Mouse (Mus musculus) limb, embryonic 10.5 days (tissue): ENCODE measurements around the gene Cd200r4. TPM values are rescaled to one million over a fixed set of nuclear protein-coding genes. Genes with fewer than 3 reads are reported as not detected.
"Not testable (repeated sequence)": the region's sequence is repeated elsewhere in the genome, so short reads cannot be mapped to it uniquely, and the experiment has no call there.

Source experiments
- DNase-seq: peaks from one replicate; pipeline ENCODE4 v3.0.0-alpha.2; 2017; ENCODE audit warnings: low spot score
- H3K27ac ChIP-seq: fragments of 300-500 bp; sonication (generic); 2 replicates; pipeline ENCODE4 v1.5.1; 2016; ENCODE audit warnings: mild to moderate bottlenecking
- H3K27me3 ChIP-seq: fragments of 300-500 bp; sonication (generic); 2 replicates; pipeline ENCODE4 v1.6.1; 2016; ENCODE audit warnings: low read depth, mild to moderate bottlenecking; ENCODE audit not compliant: poor library complexity, severe bottlenecking
- H3K36me3 ChIP-seq: fragments of 300-500 bp; sonication (generic); 2 replicates; pipeline ENCODE4 v1.6.1; 2016; ENCODE audit warnings: mild to moderate bottlenecking, moderate library complexity
- H3K4me1 ChIP-seq: fragments of 300-500 bp; sonication (generic); 2 replicates; pipeline ENCODE4 v1.6.1; 2016
- H3K4me3 ChIP-seq: fragments of 300-500 bp; sonication (generic); 2 replicates; pipeline ENCODE4 v1.5.1; 2016; ENCODE audit warnings: mild to moderate bottlenecking, moderate library complexity
- H3K9me3 ChIP-seq: fragments of 300-500 bp; sonication (generic); replicated peaks from 2 replicates; pipeline ENCODE4 v1.6.1; 2016; ENCODE audit warnings: mild to moderate bottlenecking
- WGBS: fragments of 180-500 bp; shearing (Covaris S2); methylation state at CpG from one replicate; pipeline ENCODE4 v1.1.7; 2016; 5-methylcytosine and 5-hydroxymethylcytosine counted together
- polyA plus RNA-seq: library from polyadenylated mRNA; unstranded; fragments of >200 nt; fragmentation: Nextera tagmentation; extraction: Ambion mirVana; gene quantifications from 2 replicates; pipeline ENCODE4 v1.2.1, GENCODE M21; 2016

The Cd200r4 gene
- polyA plus RNA-seq, 1 experiment from 2014 or later: not detected

GRCm38 (mm10) chr16:44794416-44794815 lies 17.1 kb upstream of the Cd200r4 start:
- Histone ChIP-seq H3K4me1 (no peaks in the 10 kb centered on the region), H3K4me3 (no peak overlapping the region), H3K27ac (no peak overlapping the region), H3K27me3 (no peaks in the 10 kb centered on the region), H3K9me3 (no peaks in the 10 kb centered on the region), H3K36me3 (no peaks in the 10 kb centered on the region)
- DNase-seq: no peak

DNA sequence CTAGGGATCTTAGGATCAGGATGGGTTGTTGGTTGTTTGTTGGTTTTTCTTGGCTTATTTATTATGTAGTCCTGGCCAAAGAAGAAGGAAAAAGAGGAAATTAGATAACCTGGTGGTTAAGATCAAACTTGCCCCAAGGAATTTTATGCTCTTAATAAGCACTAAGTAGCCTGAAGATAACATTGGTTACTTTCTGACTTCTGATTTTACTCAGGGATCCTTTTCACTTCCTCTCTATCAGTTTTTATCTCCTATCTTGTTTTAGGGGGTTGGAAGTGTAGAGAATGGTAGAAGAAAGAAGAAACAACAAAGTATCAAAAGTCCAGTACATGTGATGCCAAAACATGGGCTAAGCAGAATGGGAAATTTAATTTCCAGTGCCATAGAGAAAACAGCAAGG lies 5.6 kb upstream of the Cd200r4 start:
- H3K36me3 ChIP-seq: no peaks in the 10 kb centered on the region
- H3K27ac ChIP-seq: no peak overlapping the region
- H3K9me3 ChIP-seq: no peaks in the 10 kb centered on the region
- no peak for DNase-seq
- H3K4me1 ChIP-seq: no peaks in the 10 kb centered on the region
- H3K4me3 ChIP-seq: no peak overlapping the region
- H3K27me3 ChIP-seq: no peaks in the 10 kb centered on the region

DNA sequence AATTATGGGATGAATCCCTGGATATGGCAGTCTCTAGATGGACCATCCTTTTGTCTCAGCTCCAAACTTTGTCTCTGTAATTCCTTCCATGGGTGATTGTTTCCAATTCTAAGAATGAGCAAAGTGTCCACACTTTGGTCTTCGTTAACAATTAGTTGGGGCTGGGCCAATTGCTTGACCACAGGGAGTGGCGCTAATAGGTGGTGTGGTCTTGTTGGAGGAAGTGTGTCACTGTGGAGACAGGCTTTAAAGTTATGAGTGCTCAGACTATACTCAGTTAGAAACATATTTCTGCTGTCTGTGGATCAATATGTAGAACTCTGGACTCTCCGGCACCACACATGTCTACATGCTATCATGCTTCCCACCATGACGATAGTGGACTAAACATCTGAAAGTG lies 1.3 kb upstream of the Cd200r4 start:
- H3K27me3 ChIP-seq, H3K4me1 ChIP-seq, H3K9me3 ChIP-seq, H3K36me3 ChIP-seq, DNase-seq, H3K27ac ChIP-seq, H3K4me3 ChIP-seq: not testable (repeated sequence)
- WGBS: 95% methylated on average over 4 of the region's 4 CpGs

GRCm38 (mm10) chr16:44812468-44813065 lies 1.0 kb downstream of the Cd200r4 start:
- Histone ChIP-seq H3K27me3 (no peaks in the 10 kb centered on the region), H3K9me3 (no peaks in the 10 kb centered on the region), H3K36me3 (no peaks in the 10 kb centered on the region), H3K4me3 (no peak overlapping the region), H3K27ac (no peak overlapping the region), H3K4me1 (no peaks in the 10 kb centered on the region)
- 81% methylated on average over 6 of the region's 6 CpGs for WGBS
- DNase-seq: no peak

- H3K27me3 ChIP-seq: no peaks in the 10 kb centered on the region
- H3K9me3 ChIP-seq: no peaks in the 10 kb centered on the region
- H3K4me3 ChIP-seq: no peak overlapping the region
- no peak for DNase-seq
- H3K27ac ChIP-seq: no peak overlapping the region
- H3K4me1 ChIP-seq: no peaks in the 10 kb centered on the region
- 59% methylated on average over 1 of the region's 1 CpGs for WGBS
- no peaks in the 10 kb centered on the region for H3K36me3 ChIP-seq
Observed at GRCm38 (mm10) chr16:44818010-44818409, 6.5 kb downstream of the Cd200r4 start.

DNA sequence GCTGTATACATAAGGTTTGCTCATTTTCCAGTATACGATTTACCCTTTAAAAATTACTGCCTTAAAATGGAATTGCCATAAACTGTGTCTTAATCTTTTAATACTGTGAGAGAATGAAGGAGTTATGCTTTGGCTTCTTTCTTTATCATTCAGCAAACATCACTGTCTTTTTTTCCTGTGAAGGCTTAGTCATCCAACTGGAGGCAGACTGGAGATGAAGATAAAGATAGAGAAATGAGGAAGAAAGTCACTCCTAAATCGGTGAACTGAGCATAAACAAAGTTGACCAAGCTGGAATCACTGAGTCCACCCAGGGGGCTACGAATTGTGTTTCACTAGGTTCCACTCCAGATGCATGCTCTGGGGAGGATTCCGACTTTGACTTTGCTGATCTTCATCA lies 9.0 kb downstream of the Cd200r4 start:
- DNase-seq: no peak
- H3K4me1 ChIP-seq: no peaks in the 10 kb centered on the region
- H3K9me3 ChIP-seq: no peaks in the 10 kb centered on the region
- no peaks in the 10 kb centered on the region for H3K36me3 ChIP-seq
- no peak overlapping the region for H3K4me3 ChIP-seq
- 88% methylated on average over 4 of the region's 4 CpGs for WGBS
- no peak overlapping the region for H3K27ac ChIP-seq
- no peaks in the 10 kb centered on the region for H3K27me3 ChIP-seq

DNA sequence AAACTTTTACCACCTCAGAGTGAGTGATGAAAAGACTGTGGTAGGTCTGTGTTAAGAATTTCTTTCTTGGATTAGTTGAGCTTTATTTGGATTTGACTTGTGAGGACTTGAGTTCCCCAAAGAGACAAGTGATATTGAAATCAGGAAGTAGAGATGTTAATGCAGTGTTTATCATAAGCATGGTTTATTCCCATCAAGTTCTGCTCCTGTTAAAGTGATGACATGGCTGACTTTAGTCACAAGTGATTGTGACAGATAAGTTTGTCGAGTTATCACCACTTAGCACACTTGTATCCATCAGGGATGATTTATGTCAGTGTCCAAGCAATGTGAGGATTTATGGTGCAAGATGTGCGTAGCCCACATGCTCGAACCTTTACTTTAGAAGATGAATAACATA lies 20.8 kb downstream of the Cd200r4 start:
- no peaks in the 10 kb centered on the region for H3K27me3 ChIP-seq
- 80% methylated on average over 3 of the region's 3 CpGs for WGBS
- no peak for DNase-seq
- H3K4me3 ChIP-seq: no peak overlapping the region
- no peaks in the 10 kb centered on the region for H3K9me3 ChIP-seq
- no peaks in the 10 kb centered on the region for H3K36me3 ChIP-seq
- H3K4me1 ChIP-seq: no peaks in the 10 kb centered on the region
- H3K27ac ChIP-seq: no peak overlapping the region

DNA sequence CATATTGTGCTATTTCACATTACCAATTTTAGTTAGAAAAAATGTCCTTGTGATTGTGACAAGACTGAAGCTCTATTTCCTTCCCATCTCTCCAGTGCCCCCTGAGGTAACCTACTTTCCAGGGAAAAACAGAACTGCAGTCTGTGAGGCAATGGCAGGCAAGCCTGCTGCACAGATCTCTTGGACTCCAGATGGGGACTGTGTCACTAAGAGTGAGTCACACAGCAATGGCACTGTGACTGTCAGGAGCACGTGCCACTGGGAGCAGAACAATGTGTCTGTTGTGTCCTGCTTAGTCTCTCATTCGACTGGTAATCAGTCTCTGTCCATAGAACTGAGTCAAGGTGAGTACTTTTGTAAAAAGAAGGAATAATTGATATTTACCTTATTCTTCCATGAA lies 21.7 kb downstream of the Cd200r4 start:
- H3K27me3 ChIP-seq, H3K36me3 ChIP-seq, H3K4me3 ChIP-seq, H3K4me1 ChIP-seq, H3K27ac ChIP-seq, DNase-seq, H3K9me3 ChIP-seq: not testable (repeated sequence)
- WGBS: 52% methylated on average over 2 of the region's 2 CpGs

DNA sequence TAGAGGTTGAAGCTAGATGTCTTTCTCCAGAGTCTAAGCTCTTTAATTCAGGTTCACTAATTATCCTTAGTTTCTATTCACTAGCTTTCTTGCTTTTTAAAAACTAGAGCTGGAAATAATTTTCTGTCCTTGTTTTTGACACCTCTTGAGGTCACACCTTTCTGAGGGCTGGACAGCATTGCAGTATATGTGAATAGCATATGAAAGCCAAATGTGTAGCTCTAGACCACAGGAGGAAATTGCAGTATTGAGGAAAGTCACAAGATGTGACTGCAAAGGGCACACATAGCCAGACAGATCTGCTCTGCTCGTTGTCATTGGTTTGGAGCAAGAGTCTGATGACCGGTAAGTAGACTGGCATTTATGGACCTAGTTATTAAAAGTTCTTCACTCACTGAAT lies 55.3 kb downstream of the Cd200r4 start, which contains the start of gene Cd200r2:
Cd200r2 (plus strand) TSS at position 301 of the 400 bp plus-strand sequence.
- Histone ChIP-seq H3K9me3 (no peaks in the 10 kb centered on the region), H3K36me3 (no peaks in the 10 kb centered on the region), H3K4me1 (no peaks in the 10 kb centered on the region), H3K4me3 (no peak within 1 kb of the TSS), H3K27ac (no peak within 1 kb of the TSS), H3K27me3 (no peaks in the 10 kb centered on the region)
- no peak for DNase-seq
- 93% methylated on average over 2 of the region's 2 CpGs for WGBS

- Histone ChIP-seq H3K9me3 (no peaks in the 10 kb centered on the region), H3K4me3 (no peak overlapping the region)
- 79% methylated on average over 1 of the region's 1 CpGs for WGBS
Observed at GRCm38 (mm10) chr16:44875178-44875577, 63.6 kb downstream of the Cd200r4 start.

GRCm38 (mm10) chr16:44876625-44877024 lies 65.1 kb downstream of the Cd200r4 start:
- 82% methylated on average over 5 of the region's 5 CpGs for WGBS
- Histone ChIP-seq H3K9me3 (no peaks in the 10 kb centered on the region), H3K36me3 (no peaks in the 10 kb centered on the region), H3K27me3 (no peaks in the 10 kb centered on the region), H3K4me1 (no peaks in the 10 kb centered on the region), H3K27ac (no peak overlapping the region), H3K4me3 (no peak overlapping the region)
- no peak for DNase-seq

More at GRCm38 (mm10) chr16:44875178-44875577, 63.6 kb downstream of the Cd200r4 start:
- DNase-seq: no peak
- Histone ChIP-seq H3K36me3 (no peaks in the 10 kb centered on the region), H3K27me3 (no peaks in the 10 kb centered on the region), H3K4me1 (no peaks in the 10 kb centered on the region), H3K27ac (no peak overlapping the region)

GRCm38 (mm10) chr16:44877595-44877994 lies 66.1 kb downstream of the Cd200r4 start:
- H3K27ac ChIP-seq: no peak overlapping the region
- no peak overlapping the region for H3K4me3 ChIP-seq
- no peaks in the 10 kb centered on the region for H3K27me3 ChIP-seq
- DNase-seq: no peak
- H3K4me1 ChIP-seq: no peaks in the 10 kb centered on the region
- H3K9me3 ChIP-seq: no peaks in the 10 kb centered on the region
- H3K36me3 ChIP-seq: no peaks in the 10 kb centered on the region
- 89% methylated on average over 6 of the region's 6 CpGs for WGBS
